Mouse (Mus musculus) B cell, adult 62 days (primary cell): ENCODE measurements around the gene Myoc. TPM values are rescaled to one million over a fixed set of nuclear protein-coding genes. Genes with fewer than 3 reads are reported as not detected.

Experiments used
- total RNA-seq: library from RNA; stranded (reverse); gene quantifications from 4 replicates; pipeline ENCODE4 v1.2.4, GENCODE M21; 2023

Gene Myoc
- not detected in 4 replicates for total RNA-seq

DNA sequence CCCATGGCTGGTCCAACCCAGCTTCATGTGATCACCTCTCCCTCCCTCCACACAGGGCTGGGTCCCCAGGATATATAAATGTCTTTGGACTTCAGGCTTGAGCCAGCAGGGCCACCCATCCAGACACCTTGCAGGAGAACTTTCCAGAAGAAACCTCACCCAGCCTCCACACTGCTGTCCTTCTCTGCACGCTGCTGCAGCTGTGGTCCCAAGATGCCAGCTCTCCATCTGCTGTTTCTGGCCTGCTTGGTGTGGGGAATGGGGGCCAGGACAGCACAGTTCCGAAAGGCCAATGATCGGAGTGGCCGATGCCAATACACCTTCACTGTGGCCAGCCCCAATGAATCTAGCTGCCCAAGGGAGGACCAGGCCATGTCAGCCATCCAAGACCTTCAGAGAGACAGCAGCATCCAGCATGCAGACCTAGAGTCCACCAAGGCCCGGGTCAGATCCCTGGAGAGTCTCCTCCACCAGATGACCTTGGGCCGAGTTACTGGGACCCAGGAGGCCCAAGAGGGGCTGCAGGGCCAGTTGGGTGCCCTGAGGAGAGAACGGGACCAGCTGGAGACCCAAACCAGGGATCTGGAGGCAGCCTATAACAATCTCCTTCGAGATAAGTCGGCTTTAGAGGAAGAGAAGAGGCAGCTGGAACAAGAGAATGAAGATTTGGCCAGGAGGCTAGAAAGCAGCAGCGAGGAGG is at the start of gene Myoc:
Gene Myoc (plus strand): TSS at position 105 of the 700 bp plus-strand sequence.

DNA sequence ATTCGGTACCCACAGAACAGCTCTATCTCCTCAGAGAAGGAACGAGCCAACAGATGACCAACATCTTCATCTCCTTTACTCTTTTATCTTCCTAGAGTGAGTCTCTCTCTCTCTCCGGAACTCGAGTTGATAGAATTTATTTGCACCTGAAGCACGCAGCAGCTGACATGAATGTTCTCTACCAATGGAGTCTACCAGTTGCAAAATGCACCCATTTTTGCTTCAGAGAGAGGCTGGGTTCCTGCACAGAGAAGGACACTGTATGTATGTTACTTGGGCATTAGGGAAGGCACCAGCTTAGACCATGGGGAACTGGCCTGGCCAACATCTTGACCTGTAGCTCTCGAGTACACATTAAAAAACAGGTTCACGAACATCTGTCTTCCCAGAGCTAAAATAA is 19.2 kb downstream of the Myoc start, which contains the start of gene Myocos:
Gene Myocos (minus strand): TSS at position 101 of the 400 bp plus-strand sequence.

Other genes with a start within 250 kb of the Myoc start
- 0.26 to 0.81 TPM (median 0.41 TPM) in 4 replicates for gene Dnm3, start 161.1 kb upstream of the Myoc start, total RNA-seq
- gene Mettl13, start 90.6 kb upstream of the Myoc start, total RNA-seq = 10.1 to 17.4 TPM (median 11.2 TPM) in 4 replicates
- 59.1 to 64.5 TPM (median 62.8 TPM) in 4 replicates for gene Vamp4, start 68.6 kb upstream of the Myoc start, total RNA-seq
- gene Myocos, start 19.1 kb downstream of the Myoc start, total RNA-seq = 1.2 TPM in 1 of 4 replicates, not detected in the others
- 375 to 397 TPM (median 383 TPM) in 4 replicates for gene Prrc2c, start 101.4 kb downstream of the Myoc start, total RNA-seq
- not detected in 4 replicates for gene Fmo4, start 174.8 kb downstream of the Myoc start, total RNA-seq
- not detected in 4 replicates for gene Fmo1, start 227.5 kb downstream of the Myoc start, total RNA-seq